Mouse (Mus musculus): ENCODE results near the gene Zbtb11. TPM values are rescaled to one million over a fixed set of nuclear protein-coding genes. Genes with fewer than 3 reads are reported as not detected.

Zbtb11 gene
- polyA plus RNA-seq (2012; rRNA removed) = 6.1 and 7.1 TPM in 2 replicates

DNA sequence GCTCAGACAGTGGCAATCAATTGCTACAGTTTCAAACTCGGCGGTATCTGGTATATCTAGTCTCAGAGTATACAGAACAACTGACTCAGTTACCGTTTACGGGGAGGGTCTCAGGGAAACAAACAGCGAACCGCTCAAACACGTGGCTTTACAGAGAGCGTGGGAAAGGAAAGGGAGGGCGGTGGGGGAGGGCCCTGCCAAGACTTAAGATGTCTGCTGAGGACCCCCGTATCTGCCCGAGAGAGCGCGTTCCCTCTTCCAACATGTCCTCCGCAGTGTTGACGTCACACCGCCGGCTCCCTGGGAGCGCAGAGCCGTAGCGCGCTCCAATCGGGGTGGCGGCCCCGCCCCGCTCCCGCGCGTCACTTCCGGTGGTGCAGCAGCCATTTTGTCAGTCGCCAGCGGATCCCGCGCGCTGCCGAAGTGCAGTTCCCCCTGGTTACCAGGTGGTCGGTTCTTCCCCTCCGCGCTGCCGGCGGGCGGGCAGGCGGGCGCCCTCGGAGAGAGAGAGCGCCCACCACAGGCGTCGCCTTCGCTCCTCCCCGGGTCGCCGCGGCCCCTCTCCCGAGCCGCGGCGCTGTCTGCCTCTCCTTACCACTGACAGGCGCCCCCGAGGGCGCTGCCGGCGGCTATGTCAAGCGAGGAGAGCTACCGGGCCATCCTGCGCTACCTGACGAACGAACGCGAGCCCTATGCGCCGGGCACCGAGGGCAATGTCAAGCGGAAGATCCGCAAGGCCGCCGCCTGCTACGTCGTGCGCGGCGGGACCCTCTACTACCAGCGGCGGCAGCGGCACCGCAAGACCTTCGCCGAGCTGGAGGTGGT, at the start of gene Zbtb11:
Gene Zbtb11 (plus strand): TSS at position 453 of the 825 bp plus-strand sequence.
- under 1% methylated on average over 85 of the region's 86 CpGs for WGBS
- Histone ChIP-seq H3K4me1 (replicated peaks; ENCODE audit: control insufficient read depth, insufficient read depth, low read length) (peaks cover 4% of the 10 kb centered on the region; the same call in 1 of the 2 replicates), H3K27me3 (ENCODE audit: control insufficient read depth, insufficient read depth, low read length) (no peaks in the 10 kb centered on the region), H3K36me3 (ENCODE audit: control insufficient read depth, insufficient read depth, low read length) (peaks cover 34% of the 10 kb centered on the region), H3K27ac (ENCODE audit: control insufficient read depth, insufficient read depth, low read length) (peak within 1 kb of the TSS; percentile 68), H3K4me3 (ENCODE audit: control insufficient read depth, insufficient read depth, low read length) (peak within 1 kb of the TSS; percentile 87)
- DNase-seq = peak; percentile 99
- TF ChIP-seq CTCF (IDR thresholded peaks at IDR 0.05; ENCODE audit: borderline replicate concordance, control insufficient read depth, extremely low read depth, insufficient read depth, low read length, poor library complexity) = peak; percentile 54; the same call in 1 of the 2 replicates
- peak; percentile 83 for TF ChIP-seq POLR2A (IDR thresholded peaks at IDR 0.05; ENCODE audit: control insufficient read depth, extremely low read depth, insufficient read depth, low read length, poor library complexity)

DNA sequence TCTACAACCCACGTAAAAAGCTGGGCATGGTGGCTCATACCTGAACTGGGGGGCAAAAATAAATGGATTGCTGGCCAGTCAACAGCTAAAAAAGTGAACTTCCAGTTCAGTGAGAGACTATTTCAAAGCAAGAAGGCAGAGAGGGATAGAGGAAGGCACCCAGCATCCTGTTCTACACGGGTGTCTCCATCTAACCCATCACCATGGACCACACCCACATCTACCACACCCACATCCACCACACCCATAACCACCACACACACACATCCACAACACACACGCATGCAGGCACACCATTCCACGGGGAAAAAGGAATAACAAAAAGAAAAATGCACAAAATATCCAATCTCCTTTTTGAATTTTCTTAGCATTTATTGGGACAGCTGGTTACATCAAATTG, 49.7 kb upstream of the Zbtb11 start:
- H3K36me3 ChIP-seq (ENCODE audit: control insufficient read depth, insufficient read depth, low read length) = peaks cover 62% of the 10 kb centered on the region
- 71% methylated on average over 4 of the region's 4 CpGs for WGBS
- no peak for DNase-seq
- no peak for TF ChIP-seq CTCF (IDR thresholded peaks at IDR 0.05; ENCODE audit: borderline replicate concordance, control insufficient read depth, extremely low read depth, insufficient read depth, low read length, poor library complexity)
- no peak for TF ChIP-seq POLR2A (IDR thresholded peaks at IDR 0.05; ENCODE audit: control insufficient read depth, extremely low read depth, insufficient read depth, low read length, poor library complexity)
- no peak overlapping the region for H3K4me3 ChIP-seq (ENCODE audit: control insufficient read depth, insufficient read depth, low read length)
- H3K27ac ChIP-seq (ENCODE audit: control insufficient read depth, insufficient read depth, low read length) = no peak overlapping the region
- H3K4me1 ChIP-seq (replicated peaks; ENCODE audit: control insufficient read depth, insufficient read depth, low read length) = no peaks in the 10 kb centered on the region
- H3K27me3 ChIP-seq (ENCODE audit: control insufficient read depth, insufficient read depth, low read length) = no peaks in the 10 kb centered on the region

DNA sequence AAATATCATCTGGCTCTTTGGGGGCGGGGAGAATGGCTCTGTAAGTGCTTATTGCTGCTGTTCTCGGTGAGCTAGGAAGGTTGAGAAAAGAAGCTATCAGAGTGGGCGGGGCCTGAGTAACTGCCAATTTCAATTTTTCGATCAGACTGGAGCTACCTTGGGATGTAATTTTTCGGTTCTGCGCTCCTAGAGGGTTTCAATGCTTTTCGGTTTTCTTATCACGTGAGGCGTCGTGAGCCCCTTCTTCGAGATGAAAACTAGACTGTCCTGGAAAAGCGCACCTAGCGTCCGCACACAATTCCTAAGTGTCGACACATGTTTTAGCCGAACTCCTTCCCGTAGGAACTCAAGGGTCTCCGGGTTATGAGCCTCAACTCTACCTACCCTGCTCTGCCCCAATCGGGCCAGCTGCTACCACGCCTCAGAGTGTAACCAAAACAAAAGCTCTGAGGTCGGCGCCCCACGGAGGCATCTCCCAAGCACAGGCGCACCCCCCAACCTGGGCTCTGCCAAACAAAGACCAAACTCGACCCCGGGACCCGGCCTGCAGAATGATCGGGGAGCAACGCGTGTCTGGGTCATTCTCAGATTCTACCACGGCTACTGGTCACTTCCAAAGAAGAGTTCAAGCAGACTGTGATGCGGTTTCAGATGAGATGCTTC, 39.9 kb upstream of the Zbtb11 start:
- Histone ChIP-seq H3K36me3 (ENCODE audit: control insufficient read depth, insufficient read depth, low read length) (peaks cover 6% of the 10 kb centered on the region), H3K27ac (ENCODE audit: control insufficient read depth, insufficient read depth, low read length) (peak overlapping the region; percentile 81), H3K27me3 (ENCODE audit: control insufficient read depth, insufficient read depth, low read length) (no peaks in the 10 kb centered on the region), H3K4me1 (replicated peaks; ENCODE audit: control insufficient read depth, insufficient read depth, low read length) (peaks cover 16% of the 10 kb centered on the region), H3K4me3 (ENCODE audit: control insufficient read depth, insufficient read depth, low read length) (peak overlapping the region; percentile 77)
- peak; percentile 74 for DNase-seq
- WGBS = under 1% methylated on average over 32 of the region's 32 CpGs
- TF ChIP-seq POLR2A (IDR thresholded peaks at IDR 0.05; ENCODE audit: control insufficient read depth, extremely low read depth, insufficient read depth, low read length, poor library complexity) (no peak; the same call in 1 of the 2 replicates), CTCF (IDR thresholded peaks at IDR 0.05; ENCODE audit: borderline replicate concordance, control insufficient read depth, extremely low read depth, insufficient read depth, low read length, poor library complexity) (no peak)

DNA sequence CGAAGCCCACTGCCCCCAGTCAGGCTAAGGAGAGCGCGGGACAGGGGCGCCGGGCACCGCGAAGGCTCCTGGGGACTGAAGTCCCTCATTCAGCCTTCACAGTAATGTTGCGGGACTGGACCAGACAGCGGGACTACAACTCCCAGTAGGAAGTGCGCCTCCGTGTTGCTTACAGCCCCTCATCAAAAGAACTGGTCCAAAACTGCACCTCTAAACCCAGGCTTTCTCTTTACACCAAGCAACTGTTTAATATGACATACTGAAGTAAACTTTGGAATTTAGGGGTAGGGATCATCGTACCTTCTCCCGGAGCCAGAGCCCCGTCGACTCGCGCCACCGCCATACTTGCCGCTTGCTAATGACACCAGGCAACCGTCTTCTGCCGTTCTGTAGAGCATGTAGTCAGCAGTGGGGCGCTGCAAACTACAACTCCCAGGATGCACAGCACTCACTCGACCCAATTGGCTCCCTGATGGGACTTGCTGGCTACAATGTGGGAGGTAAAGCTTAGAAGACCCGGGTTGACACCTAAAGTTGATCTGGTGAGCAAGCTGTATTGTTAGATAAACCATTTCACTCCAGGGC, 39.1 kb upstream of the Zbtb11 start, which contains the start of gene Cep97:
Gene Cep97 (minus strand): TSS at position 403 of the 585 bp plus-strand sequence.
- Histone ChIP-seq H3K27ac (ENCODE audit: control insufficient read depth, insufficient read depth, low read length) (peak within 1 kb of the TSS; percentile 81), H3K4me1 (replicated peaks; ENCODE audit: control insufficient read depth, insufficient read depth, low read length) (peaks cover 17% of the 10 kb centered on the region), H3K4me3 (ENCODE audit: control insufficient read depth, insufficient read depth, low read length) (peak within 1 kb of the TSS; percentile 77), H3K27me3 (ENCODE audit: control insufficient read depth, insufficient read depth, low read length) (no peaks in the 10 kb centered on the region), H3K36me3 (ENCODE audit: control insufficient read depth, insufficient read depth, low read length) (no peaks in the 10 kb centered on the region; the same call in 1 of the 2 replicates)
- TF ChIP-seq POLR2A (IDR thresholded peaks at IDR 0.05; ENCODE audit: control insufficient read depth, extremely low read depth, insufficient read depth, low read length, poor library complexity) (peak; percentile 90), CTCF (IDR thresholded peaks at IDR 0.05; ENCODE audit: borderline replicate concordance, control insufficient read depth, extremely low read depth, insufficient read depth, low read length, poor library complexity) (no peak)
- WGBS = under 1% methylated on average over 24 of the region's 24 CpGs
- peak; percentile 92 for DNase-seq

DNA sequence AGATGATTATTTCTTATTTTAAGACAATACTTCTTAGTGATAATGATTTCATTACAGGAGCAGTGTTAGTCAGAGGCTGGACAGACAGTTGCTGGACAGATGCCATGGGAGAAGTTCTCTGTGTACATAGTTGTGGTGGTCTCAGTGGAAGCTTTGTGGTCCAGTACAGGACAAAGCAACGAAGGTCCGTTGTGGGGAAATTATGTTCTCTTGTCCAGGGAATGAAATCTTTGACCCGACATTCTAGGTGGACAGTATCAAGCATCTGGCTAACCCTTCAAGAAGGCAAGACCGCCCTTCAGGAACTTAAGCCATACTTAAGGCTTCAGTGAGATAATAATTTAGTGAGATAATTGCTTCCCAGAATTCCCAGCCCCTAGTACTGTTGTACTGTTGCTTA, 34.9 kb upstream of the Zbtb11 start:
- DNase-seq = no peak
- no peaks in the 10 kb centered on the region for H3K27me3 ChIP-seq (ENCODE audit: control insufficient read depth, insufficient read depth, low read length)
- H3K36me3 ChIP-seq (ENCODE audit: control insufficient read depth, insufficient read depth, low read length) = no peaks in the 10 kb centered on the region
- TF ChIP-seq POLR2A (IDR thresholded peaks at IDR 0.05; ENCODE audit: control insufficient read depth, extremely low read depth, insufficient read depth, low read length, poor library complexity) = no peak
- no peak for TF ChIP-seq CTCF (IDR thresholded peaks at IDR 0.05; ENCODE audit: borderline replicate concordance, control insufficient read depth, extremely low read depth, insufficient read depth, low read length, poor library complexity)
- H3K4me1 ChIP-seq (replicated peaks; ENCODE audit: control insufficient read depth, insufficient read depth, low read length) = peaks cover 7% of the 10 kb centered on the region
- no peak overlapping the region for H3K4me3 ChIP-seq (ENCODE audit: control insufficient read depth, insufficient read depth, low read length)
- WGBS = 95% methylated on average over 4 of the region's 4 CpGs
- H3K27ac ChIP-seq (ENCODE audit: control insufficient read depth, insufficient read depth, low read length) = no peak overlapping the region

DNA sequence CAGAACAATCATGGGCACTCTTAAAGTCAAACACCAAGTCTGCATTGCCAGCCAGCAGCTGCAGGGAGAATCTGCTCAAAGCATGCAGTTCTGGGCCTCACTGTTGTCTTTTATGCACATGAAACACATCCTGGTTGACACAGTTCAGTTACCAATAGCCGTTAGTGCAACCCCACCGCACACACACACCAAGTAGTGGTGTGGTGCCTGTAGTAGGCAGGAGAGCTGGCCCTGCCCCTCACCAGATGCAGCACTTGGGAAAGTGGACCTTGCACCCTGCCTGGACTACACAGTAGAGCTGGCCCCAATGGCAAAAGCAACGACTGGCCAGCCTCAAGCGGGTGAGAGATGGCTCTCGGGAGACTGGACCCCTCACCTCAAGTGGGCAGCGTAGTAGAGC, 34.0 kb upstream of the Zbtb11 start:
- H3K36me3 ChIP-seq (ENCODE audit: control insufficient read depth, insufficient read depth, low read length) = no peaks in the 10 kb centered on the region
- H3K27me3 ChIP-seq (ENCODE audit: control insufficient read depth, insufficient read depth, low read length) = no peaks in the 10 kb centered on the region
- no peak overlapping the region for H3K4me3 ChIP-seq (ENCODE audit: control insufficient read depth, insufficient read depth, low read length)
- TF ChIP-seq POLR2A (IDR thresholded peaks at IDR 0.05; ENCODE audit: control insufficient read depth, extremely low read depth, insufficient read depth, low read length, poor library complexity) = no peak
- no peak for TF ChIP-seq CTCF (IDR thresholded peaks at IDR 0.05; ENCODE audit: borderline replicate concordance, control insufficient read depth, extremely low read depth, insufficient read depth, low read length, poor library complexity)
- WGBS = 86% methylated on average over 6 of the region's 6 CpGs
- peak overlapping the region; percentile 36 for H3K27ac ChIP-seq (ENCODE audit: control insufficient read depth, insufficient read depth, low read length)
- peaks cover 7% of the 10 kb centered on the region for H3K4me1 ChIP-seq (replicated peaks; ENCODE audit: control insufficient read depth, insufficient read depth, low read length)
- peak; percentile 61 for DNase-seq

All from thymus, adult 2 months (tissue).